Mouse (Mus musculus): ENCODE measurements around the gene Snrpa.

DNA sequence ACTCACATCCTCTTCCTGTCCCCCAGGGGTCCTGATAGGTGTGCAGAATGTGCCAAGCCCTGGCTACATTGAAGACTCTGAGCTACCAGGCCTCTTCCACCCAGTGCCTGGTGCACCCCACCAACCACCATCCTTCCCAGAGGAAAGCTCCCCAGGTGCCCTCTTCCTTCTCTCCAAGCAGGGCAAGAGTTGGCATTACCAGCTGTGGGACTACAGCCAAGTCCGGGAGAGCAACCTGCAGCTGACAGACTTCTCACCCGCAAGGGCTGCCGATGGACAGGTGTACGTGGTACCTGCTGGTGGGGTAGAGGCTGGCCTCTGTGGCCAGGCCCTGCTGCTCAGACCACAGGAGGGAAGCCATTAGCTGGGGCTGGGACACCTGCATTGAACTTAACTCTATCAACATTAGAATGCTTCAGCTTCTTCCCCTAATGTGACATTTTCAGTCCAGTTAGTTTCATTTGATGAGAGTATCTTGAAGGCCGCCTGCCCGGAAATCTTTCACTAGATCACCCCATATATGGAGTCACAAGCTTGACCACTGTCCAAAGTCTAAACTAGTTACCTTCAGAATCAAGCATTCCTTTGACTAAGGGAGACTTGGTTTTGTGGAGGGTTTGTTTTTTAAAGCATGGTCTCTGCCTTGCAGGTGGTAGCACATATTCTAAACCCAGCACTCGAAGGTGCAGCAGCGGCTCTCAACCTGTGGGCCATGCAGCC, 7.8 kb upstream of the Snrpa start:
- TF ChIP-seq GATA1 (IDR thresholded peaks at IDR 0.05; ENCODE audit: borderline replicate concordance, low read length) (no peak), FLI1 (IDR thresholded peaks at IDR 0.05; ENCODE audit: low read length) (no peak)
